Mouse (Mus musculus): Measurements from ENCODE around the gene Srp72. TPM values are rescaled to one million over a fixed set of nuclear protein-coding genes. Genes with fewer than 3 reads are reported as not detected.
"Not testable (repeated sequence)": the region's sequence is repeated elsewhere in the genome, so short reads cannot be mapped to it uniquely, and the experiment has no call there.

Srp72 gene
- total RNA-seq, 2 experiments from 2014 or later, result 121 to 128 TPM

- no peak for DNase-seq (ENCODE audit: low spot score in 2 of 2)
These were observed 14.9 kb upstream of the Srp72 start for GRCm38 (mm10) chr5:76959587-76959986.

GRCm38 (mm10) chr5:76962545-76962944 is 11.9 kb upstream of the Srp72 start:
- no peak for DNase-seq (ENCODE audit: low spot score in 2 of 2)

- no peak for DNase-seq (ENCODE audit: low spot score in 2 of 2)
These were observed 9.8 kb upstream of the Srp72 start for GRCm38 (mm10) chr5:76964651-76965050.

- DNase-seq (ENCODE audit: low spot score in 2 of 2), result no peak
These were observed 5.2 kb upstream of the Srp72 start for GRCm38 (mm10) chr5:76969250-76969649.

GRCm38 (mm10) chr5:76971115-76971514 is 3.4 kb upstream of the Srp72 start:
- not testable (repeated sequence) for DNase-seq (ENCODE audit: low spot score in 2 of 2)

- DNase-seq (ENCODE audit: low spot score in 2 of 2), result no peak
These were observed 995 bp upstream of the Srp72 start for GRCm38 (mm10) chr5:76973488-76973887.

- DNase-seq (ENCODE audit: low spot score in 2 of 2), result no peak
These were observed 303 bp upstream of the Srp72 start for GRCm38 (mm10) chr5:76974207-76974553.

- DNase-seq (ENCODE audit: low spot score in 2 of 2), result no peak
These were observed 1.3 kb downstream of the Srp72 start for GRCm38 (mm10) chr5:76975736-76976135.

GRCm38 (mm10) chr5:76984015-76984414 is 9.5 kb downstream of the Srp72 start:
- no peak for DNase-seq (ENCODE audit: low spot score in 2 of 2)

GRCm38 (mm10) chr5:76990789-76991188 is 16.3 kb downstream of the Srp72 start:
- no peak for DNase-seq (ENCODE audit: low spot score in 2 of 2)

GRCm38 (mm10) chr5:76993174-76993814 is 18.8 kb downstream of the Srp72 start:
- DNase-seq (ENCODE audit: low spot score in 2 of 2), result no peak

- DNase-seq (ENCODE audit: low spot score in 2 of 2), result peak in 1 of 2 experiments; percentile 44
These were observed 23.9 kb downstream of the Srp72 start for GRCm38 (mm10) chr5:76998416-76998815.

GRCm38 (mm10) chr5:77001192-77001591 is 26.7 kb downstream of the Srp72 start:
- no peak for DNase-seq (ENCODE audit: low spot score in 2 of 2)

- no peak for DNase-seq (ENCODE audit: low spot score in 2 of 2)
These were observed 29.8 kb downstream of the Srp72 start, which contains the start of gene Arl9 for GRCm38 (mm10) chr5:77004051-77004821. Arl9 (plus strand) TSS chr5:77004055.

- DNase-seq (ENCODE audit: low spot score in 2 of 2), result no peak
These were observed 35.9 kb downstream of the Srp72 start for GRCm38 (mm10) chr5:77010352-77010751.

GRCm38 (mm10) chr5:77011082-77011481 is 36.6 kb downstream of the Srp72 start:
- no peak for DNase-seq (ENCODE audit: low spot score in 2 of 2)

GRCm38 (mm10) chr5:77013171-77013570 is 38.7 kb downstream of the Srp72 start:
- no peak for DNase-seq (ENCODE audit: low spot score in 2 of 2)

GRCm38 (mm10) chr5:77015544-77016482 is 41.3 kb downstream of the Srp72 start, which contains the start of gene Thegl:
Thegl (plus strand) TSS chr5:77016023.
- peak; percentile 46 to 63 for DNase-seq (ENCODE audit: low spot score in 2 of 2)

GRCm38 (mm10) chr5:77028034-77028433 is 53.6 kb downstream of the Srp72 start:
- DNase-seq (ENCODE audit: low spot score in 2 of 2), result no peak

GRCm38 (mm10) chr5:77029735-77030134 is 55.3 kb downstream of the Srp72 start:
- DNase-seq (ENCODE audit: low spot score in 2 of 2), result peak; percentile 11 to 37

GRCm38 (mm10) chr5:77035101-77035500 is 60.6 kb downstream of the Srp72 start:
- not testable (repeated sequence) for DNase-seq (ENCODE audit: low spot score in 2 of 2)

Data from layer of hippocampus, postnatal 14 days (tissue).